Mouse (Mus musculus) lung, embryonic 14.5 days (tissue): ENCODE measurements around the gene Zbtb3. TPM values are rescaled to one million over a fixed set of nuclear protein-coding genes. Genes with fewer than 3 reads are reported as not detected.

Experiments
- ATAC-seq: fragments of 200-750 bp; cut with Nextera tagmentation; 2 replicates; pipeline ENCODE4 v1.8.0; 2017; ENCODE audit warnings: mild to moderate bottlenecking, moderate TSS enrichment, moderate library complexity; ENCODE audit not compliant: insufficient read depth
- DNase-seq: peaks from one replicate; pipeline ENCODE4 v3.0.0-alpha.2; 2015
- H3K27ac ChIP-seq: fragments of 300-500 bp; sonication (generic); 2 replicates; pipeline ENCODE4 v1.5.1; 2014; ENCODE audit warnings: low read depth, mild to moderate bottlenecking, moderate library complexity
- H3K27me3 ChIP-seq: fragments of 300-500 bp; sonication (generic); 2 replicates; pipeline ENCODE4 v1.6.1; 2014; ENCODE audit warnings: low read length, control low read depth; ENCODE audit not compliant: insufficient read depth
- H3K36me3 ChIP-seq: fragments of 300-500 bp; sonication (generic); 2 replicates; pipeline ENCODE4 v1.6.1; 2014; ENCODE audit warnings: control low read depth; ENCODE audit not compliant: insufficient read depth
- H3K4me1 ChIP-seq: fragments of 300-500 bp; sonication (generic); 2 replicates; pipeline ENCODE4 v1.6.1; 2014; ENCODE audit warnings: antibody characterized with exemption, control low read depth; ENCODE audit not compliant: insufficient read depth
- H3K4me2 ChIP-seq: fragments of 300-500 bp; sonication (generic); 2 replicates; pipeline ENCODE4 v1.6.1; 2014; ENCODE audit warnings: mild to moderate bottlenecking
- H3K4me3 ChIP-seq: fragments of 300-500 bp; sonication (generic); 2 replicates; pipeline ENCODE4 v1.5.1; 2014; ENCODE audit warnings: low read depth, low read length
- H3K9ac ChIP-seq: fragments of 300-500 bp; sonication (generic); 2 replicates; pipeline ENCODE4 v1.6.1; 2014
- H3K9me3 ChIP-seq: fragments of 300-500 bp; sonication (generic); 2 replicates; pipeline ENCODE4 v1.6.1; 2016; ENCODE audit warnings: low read depth, low read length, control low read depth
- CTCF ChIP-seq: IDR thresholded peaks from 2 replicates; pipeline ENCODE4 v1.5.1; 2016; ENCODE audit warnings: antibody characterized with exemption, low read depth
- WGBS: fragments of 180-500 bp; shearing (Covaris S2); extraction: QIAGEN DNeasy Blood & Tissue Kit; methylation state at CpG from one replicate; pipeline ENCODE4 v1.1.7; 2014; 5-methylcytosine and 5-hydroxymethylcytosine counted together
- polyA plus RNA-seq: library from polyadenylated mRNA; unstranded; fragments of >200 nt; fragmentation: Nextera tagmentation; extraction: Ambion mirVana; gene quantifications from 2 replicates; pipeline ENCODE4 v1.2.1, GENCODE M21; 2014

The Zbtb3 gene
- polyA plus RNA-seq, 1 experiment from 2014 or later, result 6.6 TPM

DNA sequence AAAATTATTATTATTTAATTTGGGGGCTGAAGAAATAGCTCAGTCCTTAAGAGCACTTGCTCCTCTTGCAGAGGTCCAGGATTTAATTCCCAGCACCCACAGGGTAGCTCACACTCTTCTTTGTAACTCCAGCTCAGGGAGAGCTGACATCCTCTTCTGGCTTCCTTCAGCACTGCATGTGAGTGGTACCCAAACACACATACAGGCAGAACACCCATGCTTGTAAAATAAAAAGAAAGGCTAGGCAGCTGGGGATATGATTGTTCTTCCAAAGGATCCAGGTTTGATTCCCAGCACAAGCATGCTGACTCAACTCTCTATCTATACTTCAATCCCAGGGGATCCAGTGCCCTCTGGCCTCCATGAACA is 3.4 kb upstream of the Zbtb3 start:
- no peak for DNase-seq
- Histone ChIP-seq H3K36me3 (peaks cover 21% of the 10 kb centered on the region), H3K27ac (peak overlapping the region; percentile 15; the same call in 1 of the 2 replicates), H3K9ac (peak overlapping the region; percentile 14; the same call in 1 of the 2 replicates), H3K9me3 (no peaks in the 10 kb centered on the region), H3K4me1 (0 out of 2 replicates have a peak, but pooled peaks cover 3% of the 10 kb centered on the region), H3K4me3 (peak overlapping the region; percentile 77), H3K27me3 (no peaks in the 10 kb centered on the region), H3K4me2 (peak overlapping the region; percentile 78)
- ATAC-seq, result no peak
- no peak for TF ChIP-seq CTCF

DNA sequence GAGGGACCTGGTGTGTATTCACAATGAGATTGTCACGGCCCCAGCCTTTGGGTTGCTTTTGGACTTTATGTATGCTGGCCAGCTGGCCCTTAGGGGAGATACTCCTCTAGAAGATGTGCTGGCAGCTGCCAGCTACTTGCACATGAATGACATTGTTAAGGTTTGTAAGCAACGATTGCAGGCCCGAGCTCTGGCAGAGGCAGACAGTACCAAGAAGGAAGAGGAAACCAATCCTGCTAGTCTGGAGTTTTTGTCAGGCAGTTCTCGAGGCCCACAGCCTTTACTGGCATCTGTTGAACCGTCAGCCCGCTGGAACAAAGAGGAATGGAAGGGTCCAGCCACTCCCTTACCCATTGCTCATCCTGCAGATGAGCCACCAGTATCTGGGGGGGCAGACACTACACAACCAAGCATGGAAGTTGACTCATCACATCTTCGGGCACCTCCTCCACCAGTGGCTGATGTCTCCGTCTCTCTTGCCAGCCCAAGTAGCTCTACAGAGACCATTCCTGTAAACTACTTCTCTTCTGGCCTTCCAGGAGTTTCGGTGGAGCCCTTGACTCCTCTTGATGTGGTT is 937 bp downstream of the Zbtb3 start:
- Histone ChIP-seq H3K4me1 (0 out of 2 replicates have a peak, but pooled peaks cover 3% of the 10 kb centered on the region), H3K36me3 (peaks cover 38% of the 10 kb centered on the region), H3K9ac (0 out of 2 replicates have a peak overlapping the region, but pooled peaks have one; percentile 0), H3K4me3 (peak overlapping the region; percentile 60), H3K27ac (peak overlapping the region; percentile 88; the same call in 1 of the 2 replicates), H3K9me3 (no peaks in the 10 kb centered on the region), H3K27me3 (no peaks in the 10 kb centered on the region), H3K4me2 (peak overlapping the region; percentile 85)
- no peak for TF ChIP-seq CTCF
- DNase-seq, result no peak
- 90% methylated on average over 9 of the region's 9 CpGs for WGBS
- no peak for ATAC-seq

DNA sequence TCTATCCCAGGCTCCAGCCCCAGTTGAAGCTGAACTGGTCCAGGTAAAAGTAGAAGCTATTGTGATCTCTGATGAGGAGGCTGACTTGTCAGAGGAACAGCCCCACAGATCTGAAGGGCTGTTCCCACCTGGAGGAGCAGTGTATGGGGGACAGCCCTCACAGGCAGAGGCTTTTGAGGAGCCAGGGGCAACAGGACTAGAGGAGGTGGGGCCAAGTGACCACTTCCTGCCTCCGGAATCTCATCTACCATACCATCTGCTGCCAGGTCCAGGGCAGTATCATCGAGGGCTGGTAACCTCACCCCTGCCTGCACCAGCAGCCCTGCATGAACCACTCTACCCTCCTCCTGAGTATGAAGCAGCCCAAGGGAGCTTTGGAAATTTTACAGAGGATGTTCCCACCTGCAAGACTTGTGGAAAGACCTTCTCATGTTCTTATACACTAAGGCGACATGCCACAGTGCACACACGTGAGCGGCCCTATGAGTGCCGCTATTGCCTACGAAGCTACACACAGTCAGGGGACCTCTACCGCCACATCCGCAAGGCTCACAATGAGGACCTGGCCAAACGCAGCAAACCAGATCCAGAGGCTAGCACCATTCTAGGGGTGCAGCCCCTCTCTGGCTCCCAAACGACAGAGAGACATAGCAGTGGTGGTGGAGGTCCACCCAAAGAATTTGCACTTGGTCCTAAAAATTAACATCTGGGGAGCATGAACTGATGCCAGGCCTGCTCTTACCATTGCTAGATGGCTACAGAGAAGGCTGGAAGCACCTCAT is 1.7 kb downstream of the Zbtb3 start:
- Histone ChIP-seq H3K27me3 (no peaks in the 10 kb centered on the region), H3K9ac (no peak overlapping the region), H3K27ac (no peak overlapping the region), H3K4me1 (0 out of 2 replicates have a peak, but pooled peaks cover 3% of the 10 kb centered on the region), H3K9me3 (no peaks in the 10 kb centered on the region), H3K36me3 (peaks cover 46% of the 10 kb centered on the region), H3K4me2 (no peak overlapping the region), H3K4me3 (no peak overlapping the region)
- WGBS, result 85% methylated on average over 11 of the region's 11 CpGs
- ATAC-seq (no peak), DNase-seq (no peak)
- TF ChIP-seq CTCF, result no peak

DNA sequence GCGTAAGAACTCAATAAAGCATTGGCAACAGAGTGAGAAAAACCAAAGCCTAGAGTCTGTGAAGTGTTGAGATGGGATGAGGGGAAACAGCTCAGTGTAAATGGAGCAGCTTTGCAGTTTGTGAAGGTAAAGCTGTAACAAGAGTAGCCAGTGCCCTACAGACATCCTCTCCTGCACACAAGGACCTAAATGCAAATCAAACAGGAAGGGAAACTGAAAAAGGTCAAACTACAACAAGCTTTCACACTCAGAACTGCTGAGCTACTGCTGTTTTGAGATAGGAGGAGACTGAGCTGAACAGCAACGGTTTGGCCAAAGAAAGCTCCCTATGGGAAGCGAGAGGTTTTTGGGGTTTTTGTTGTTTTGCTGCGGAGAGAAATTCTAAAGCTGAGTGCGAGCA is 4.5 kb downstream of the Zbtb3 start:
- ATAC-seq, result no peak
- 91% methylated on average over 5 of the region's 5 CpGs for whole genome bisulfite sequencing
- no peaks in the 10 kb centered on the region for H3K27me3 ChIP-seq

DNA sequence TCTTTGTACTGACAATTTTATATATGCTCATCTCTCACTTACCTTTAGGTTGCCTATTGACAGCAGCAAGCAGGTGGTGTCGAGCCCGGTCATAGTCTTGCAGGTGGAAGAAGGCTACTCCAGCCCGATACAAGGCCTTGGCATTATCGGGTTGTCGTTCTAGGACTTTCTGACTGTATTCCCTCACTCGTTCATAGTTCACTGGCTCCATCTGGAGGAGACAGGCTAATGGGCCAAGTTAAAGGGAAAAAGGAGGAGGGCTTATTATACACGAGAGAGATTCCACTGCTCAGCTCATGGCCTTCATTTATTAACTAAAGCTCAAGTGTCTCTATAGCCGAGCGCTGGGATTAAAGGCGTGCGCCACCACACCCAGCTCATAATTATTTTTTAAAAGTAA is 13.5 kb downstream of the Zbtb3 start:
- Histone ChIP-seq H3K9me3 (no peaks in the 10 kb centered on the region), H3K9ac (no peak overlapping the region), H3K27me3 (no peaks in the 10 kb centered on the region), H3K4me2 (no peak overlapping the region), H3K36me3 (peaks cover 62% of the 10 kb centered on the region), H3K4me3 (no peak overlapping the region), H3K4me1 (peaks cover 11% of the 10 kb centered on the region), H3K27ac (no peak overlapping the region)
- WGBS, result 74% methylated on average over 11 of the region's 11 CpGs
- ATAC-seq, result no peak
- TF ChIP-seq CTCF, result no peak; the same call in 1 of the 2 replicates
- DNase-seq, result no peak

More for the DNA sequence above, 4.5 kb downstream of the Zbtb3 start:
- Histone ChIP-seq H3K4me1 (0 out of 2 replicates have a peak, but pooled peaks cover 3% of the 10 kb centered on the region), H3K36me3 (peaks cover 71% of the 10 kb centered on the region), H3K27ac (no peak overlapping the region), H3K9ac (no peak overlapping the region), H3K4me2 (no peak overlapping the region), H3K9me3 (no peaks in the 10 kb centered on the region), H3K4me3 (no peak overlapping the region)
- no peak for DNase-seq
- TF ChIP-seq CTCF, result no peak

DNA sequence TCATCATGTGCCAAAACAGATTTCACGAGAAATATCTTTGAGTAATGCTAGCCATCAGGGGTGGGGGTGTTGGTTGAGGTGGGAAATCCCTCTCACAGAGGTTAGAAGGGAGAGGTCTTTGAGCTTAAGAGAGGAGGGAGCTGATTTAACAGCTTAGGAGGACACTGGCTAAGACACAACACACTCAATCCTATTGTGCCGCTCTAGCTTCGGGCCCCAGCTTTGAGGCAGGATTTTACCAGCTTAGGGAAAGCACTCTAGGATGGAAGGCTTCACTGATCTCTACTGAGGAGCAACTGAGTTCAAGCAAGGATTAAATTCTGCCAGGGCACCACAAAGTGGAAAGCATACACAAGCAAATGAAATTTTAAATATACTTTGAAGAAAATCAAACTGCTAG is 14.6 kb downstream of the Zbtb3 start:
- TF ChIP-seq CTCF, result no peak

DNA sequence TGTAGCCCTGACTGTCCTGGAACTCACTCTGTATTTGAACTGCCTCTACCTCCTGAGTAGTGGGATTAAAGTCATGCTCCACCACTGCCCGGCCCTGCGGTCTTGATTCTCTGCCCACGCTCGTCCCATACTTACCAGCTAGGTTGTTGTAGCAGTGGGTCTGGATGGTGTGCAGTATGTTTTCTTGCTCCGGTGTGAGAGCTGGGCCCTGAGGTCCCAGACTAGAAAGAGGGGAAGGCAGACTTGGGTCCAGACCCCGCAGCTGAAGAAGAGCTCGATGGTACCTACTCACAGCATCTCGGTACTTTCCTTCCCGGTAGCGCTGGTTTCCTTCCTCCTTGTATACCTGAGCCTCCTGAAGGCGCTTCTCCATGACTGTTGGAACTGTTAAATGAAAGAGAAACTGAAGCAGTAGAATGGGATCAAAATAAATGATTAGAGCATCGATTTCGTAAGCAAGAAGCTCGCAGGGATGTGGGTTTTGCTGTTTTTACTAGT is 16.0 kb downstream of the Zbtb3 start:
- peaks cover 46% of the 10 kb centered on the region for H3K36me3 ChIP-seq
- H3K9ac ChIP-seq, result peak overlapping the region; percentile 56
- peaks cover 16% of the 10 kb centered on the region for H3K4me1 ChIP-seq
- ATAC-seq (no peak), DNase-seq (no peak)
- 14% methylated on average over 14 of the region's 14 CpGs for WGBS
- no peaks in the 10 kb centered on the region for H3K9me3 ChIP-seq
- peak overlapping the region; percentile 100 for H3K27ac ChIP-seq
- peak overlapping the region; percentile 80 for H3K4me2 ChIP-seq
- no peak for TF ChIP-seq CTCF
- H3K4me3 ChIP-seq, result peak overlapping the region; percentile 100
- H3K27me3 ChIP-seq, result no peaks in the 10 kb centered on the region

More for the DNA sequence above, 14.6 kb downstream of the Zbtb3 start:
- Histone ChIP-seq H3K9ac (peak overlapping the region; percentile 3), H3K4me3 (peak overlapping the region; percentile 100), H3K27ac (no peak overlapping the region), H3K4me2 (peak overlapping the region; percentile 80), H3K36me3 (peaks cover 51% of the 10 kb centered on the region), H3K27me3 (no peaks in the 10 kb centered on the region), H3K4me1 (peaks cover 13% of the 10 kb centered on the region), H3K9me3 (no peaks in the 10 kb centered on the region)
- 71% methylated on average over 3 of the region's 3 CpGs for WGBS
- DNase-seq (no peak), ATAC-seq (no peak)
